Mouse (Mus musculus) gastrocnemius, postnatal 25 days (tissue): ENCODE results near the gene Exoc2. TPM values are rescaled to one million over a fixed set of nuclear protein-coding genes. Genes with fewer than 3 reads are reported as not detected.

Experiments
- DNase-seq: peaks from one replicate; pipeline ENCODE4 v3.0.0; 2022
- total RNA-seq, 2 experiments: library from RNA; stranded (reverse); gene quantifications; 1 replicate in 1 of 2; 2 replicates in 1 of 2; pipeline ENCODE4 v1.2.3; 2021

Exoc2 gene
- total RNA-seq, 2 experiments from 2014 or later, result 11.7 to 12.2 TPM

- DNase-seq, result no peak
Observed at GRCm38 (mm10) chr13:30767477-30768127, 206.3 kb downstream of the Exoc2 start.

- DNase-seq, result no peak
Observed at GRCm38 (mm10) chr13:30766636-30767476, 207.0 kb downstream of the Exoc2 start.

GRCm38 (mm10) chr13:30765906-30766305 is 208.0 kb downstream of the Exoc2 start:
- DNase-seq, result no peak

- peak; percentile 39 for DNase-seq
Observed at GRCm38 (mm10) chr13:30764014-30764740, 209.7 kb downstream of the Exoc2 start.

Other genes starting within 250 kb of the Exoc2 start
- 1 to 10 TPM in 1 of 2 experiments, under 1 TPM in 1; 0.28 to 1.4 TPM for gene Irf4, start 224.9 kb downstream of the Exoc2 start, total RNA-seq
- under 1 TPM; 0.38 TPM for gene Hus1b, start 26.3 kb downstream of the Exoc2 start, total RNA-seq
- not detected for gene Gm5447, start 111 bp upstream of the Exoc2 start, total RNA-seq